Mouse (Mus musculus) liver, embryonic 14.5 days (tissue): ENCODE data around the gene Ddx24. TPM values are rescaled to one million over a fixed set of nuclear protein-coding genes. Genes with fewer than 3 reads are reported as not detected.

Source experiments
- ATAC-seq: fragments of 200-750 bp; cut with Nextera tagmentation; 2 replicates; pipeline ENCODE4 v1.8.0; 2017; ENCODE audit warnings: moderate number of reproducible peaks, mild to moderate bottlenecking, moderate library complexity; ENCODE audit not compliant: insufficient read depth
- DNase-seq, 3 experiments: peaks; one replicate each; pipeline ENCODE4 v3.0.0-alpha.2; 2012 to 2013; ENCODE audit warnings: low read depth in 3 of 3, low spot score in 3 of 3
- H3K27ac ChIP-seq: fragments of 300-500 bp; sonication (generic); 2 replicates; pipeline ENCODE4 v1.5.1; 2014; ENCODE audit warnings: moderate library complexity, mild to moderate bottlenecking, control low read depth, inconsistent platforms
- H3K27me3 ChIP-seq: fragments of 300-500 bp; sonication (generic); 2 replicates; pipeline ENCODE4 v1.6.1; 2014; ENCODE audit warnings: mild to moderate bottlenecking, low read length, moderate library complexity; ENCODE audit not compliant: control insufficient read depth, insufficient read depth
- H3K36me3 ChIP-seq: fragments of 300-500 bp; sonication (generic); replicated peaks from 2 replicates; pipeline ENCODE4 v1.6.1; 2014; ENCODE audit warnings: low read depth; ENCODE audit not compliant: control insufficient read depth, insufficient read depth
- H3K4me1 ChIP-seq, 2 experiments: fragments of 200-500 bp in 1 of 2; fragments of 300-500 bp in 1 of 2; sonication (generic) in 1 of 2; replicated peaks; 2 replicates each; pipeline ENCODE4 v1.6.1; 2012 to 2014; ENCODE audit warnings: antibody characterized with exemption in 1 of 2, inconsistent platforms in 1 of 2, low read length in 1 of 2; ENCODE audit not compliant: control insufficient read depth in 2 of 2, insufficient read depth in 2 of 2
- H3K4me2 ChIP-seq: fragments of 300-500 bp; sonication (generic); 2 replicates; pipeline ENCODE4 v1.6.1; 2014; ENCODE audit warnings: low read depth, mild to moderate bottlenecking, control low read depth, moderate library complexity
- H3K4me3 ChIP-seq, 2 experiments: fragments of 200-500 bp in 1 of 2; fragments of 300-500 bp in 1 of 2; sonication (generic) in 1 of 2; 2 replicates each; pipeline ENCODE4 v1.5.1; 2012 to 2014; ENCODE audit warnings: low read depth in 2 of 2, low read length in 2 of 2, mild to moderate bottlenecking in 2 of 2, control low read depth in 1 of 2, inconsistent platforms in 1 of 2, moderate library complexity in 1 of 2; ENCODE audit not compliant: insufficient read depth in 1 of 2
- H3K9ac ChIP-seq: fragments of 300-500 bp; sonication (generic); replicated peaks from 2 replicates; pipeline ENCODE4 v1.6.1; 2014; ENCODE audit warnings: mild to moderate bottlenecking, control low read depth, moderate library complexity
- H3K9me3 ChIP-seq: fragments of 300-500 bp; sonication (generic); 2 replicates; pipeline ENCODE4 v1.6.1; 2016; ENCODE audit warnings: low read length, mixed read lengths; ENCODE audit not compliant: control insufficient read depth
- CTCF ChIP-seq: IDR thresholded peaks from 2 replicates; pipeline ENCODE4 v1.5.1; 2016; ENCODE audit warnings: antibody characterized with exemption, low read depth, control low read depth
- EP300 ChIP-seq: IDR thresholded peaks from 2 replicates; pipeline ENCODE4 v1.6.1; 2016; ENCODE audit warnings: antibody characterized with exemption, low read depth
- WGBS: fragments of 180-500 bp; shearing (Covaris S2); extraction: QIAGEN DNeasy Blood & Tissue Kit; methylation state at CpG from one replicate; pipeline ENCODE4 v1.1.7; 2014; ENCODE audit not compliant: insufficient replicate concordance; 5-methylcytosine and 5-hydroxymethylcytosine counted together
- polyA plus RNA-seq, 2 experiments: library from polyadenylated mRNA; depleted of rRNA in 1 of 2; stranded (reverse) in 1 of 2; unstranded in 1 of 2; fragments of >200 nt; fragmentation: Nextera tagmentation in 1 of 2; extraction: Ambion mirVana in 1 of 2; gene quantifications; 2 replicates each; pipeline versions ENCODE4 v1.2.1 to v1.2.3; 2012 to 2014

The Ddx24 gene
- polyA plus RNA-seq, 2 experiments, result 25.0 to 38.3 TPM

DNA sequence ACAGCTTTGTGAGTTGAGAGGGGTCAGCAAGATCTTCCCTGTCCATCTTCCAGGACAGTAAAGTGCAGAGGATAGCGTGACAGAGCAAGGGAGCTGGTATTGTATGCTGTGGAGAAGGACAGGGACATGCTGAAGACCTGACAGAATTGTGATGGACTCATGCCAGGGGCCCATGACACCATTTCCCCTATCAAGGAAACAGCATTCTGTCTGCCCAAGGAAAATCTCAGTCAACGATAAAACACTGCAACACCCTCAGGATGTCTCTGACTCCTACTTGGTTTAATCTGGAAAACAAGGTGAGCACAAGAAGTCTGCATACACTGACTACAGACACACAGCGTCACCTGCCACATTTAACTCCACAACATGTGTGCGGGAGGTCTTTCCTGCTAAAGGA, 17.9 kb downstream of the Ddx24 start, which contains the start of gene 9330161L09Rik:
Gene 9330161L09Rik, minus strand, starts transcription at position 101 of the 400 bp plus-strand sequence.
- Histone ChIP-seq H3K9me3 (no peaks in the 10 kb centered on the region), H3K27ac (no peak within 1 kb of the TSS), H3K9ac (no peak within 1 kb of the TSS), H3K4me1 (no peaks in the 10 kb centered on the region), H3K27me3 (no peaks in the 10 kb centered on the region), H3K36me3 (peaks cover 83% of the 10 kb centered on the region), H3K4me2 (no peak within 1 kb of the TSS), H3K4me3 (no peak within 1 kb of the TSS)
- DNase-seq (no peak), ATAC-seq (no peak)
- TF ChIP-seq CTCF (no peak), EP300 (no peak)
- 89% methylated on average over 4 of the region's 4 CpGs for WGBS

- H3K4me3 ChIP-seq, result no peak overlapping the region
- no peaks in the 10 kb centered on the region for H3K27me3 ChIP-seq
- ATAC-seq (no peak), DNase-seq (no peak)
- H3K36me3 ChIP-seq, result peaks cover 87% of the 10 kb centered on the region
- H3K4me2 ChIP-seq, result no peak overlapping the region
- H3K4me1 ChIP-seq, result no peaks in the 10 kb centered on the region
- TF ChIP-seq EP300 (no peak), CTCF (no peak)
- no peaks in the 10 kb centered on the region for H3K9me3 ChIP-seq
- H3K27ac ChIP-seq, result no peak overlapping the region
- no peak overlapping the region for H3K9ac ChIP-seq
- 86% methylated on average over 18 of the region's 18 CpGs for WGBS
Observed at GRCm38 (mm10) chr12:103404131-103404530, 21.5 kb downstream of the Ddx24 start.

DNA sequence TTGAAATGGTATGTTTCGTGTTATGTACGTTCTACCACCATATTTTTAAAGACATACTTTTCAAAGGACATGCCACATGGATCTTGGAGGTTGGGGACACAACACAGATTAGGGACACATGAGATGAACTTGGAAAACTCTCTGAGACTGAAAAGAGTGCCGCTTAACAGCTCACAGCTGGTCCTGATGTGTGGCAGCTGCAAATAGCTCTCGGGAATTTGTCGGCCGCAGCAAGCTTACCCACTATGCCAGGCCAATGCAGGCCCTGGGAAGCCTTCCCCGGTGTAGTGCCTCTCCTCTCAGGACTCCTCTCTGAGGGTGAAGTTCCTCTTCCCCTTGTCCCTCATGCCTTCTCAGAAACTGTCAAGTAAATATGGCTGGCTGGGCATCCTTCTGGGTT, 28.9 kb downstream of the Ddx24 start:
- H3K9me3 ChIP-seq, result no peaks in the 10 kb centered on the region
- WGBS, result 81% methylated on average over 7 of the region's 7 CpGs
- H3K27me3 ChIP-seq, result no peaks in the 10 kb centered on the region
- TF ChIP-seq CTCF (no peak), EP300 (no peak)
- H3K4me1 ChIP-seq, result peaks cover 29 to 34% of the 10 kb centered on the region in 2 experiments
- ATAC-seq (no peak), DNase-seq (no peak)
- no peak overlapping the region for H3K9ac ChIP-seq
- no peak overlapping the region for H3K4me3 ChIP-seq
- peaks cover 24% of the 10 kb centered on the region for H3K36me3 ChIP-seq
- H3K4me2 ChIP-seq, result no peak overlapping the region
- H3K27ac ChIP-seq, result no peak overlapping the region

- no peak for ATAC-seq
- Histone ChIP-seq H3K4me2 (no peak overlapping the region), H3K9me3 (no peaks in the 10 kb centered on the region), H3K4me1 (peaks cover 32 to 43% of the 10 kb centered on the region in 2 experiments), H3K4me3 (no peak overlapping the region), H3K36me3 (peaks cover 16% of the 10 kb centered on the region), H3K27ac (peak overlapping the region; percentile 5), H3K9ac (no peak overlapping the region), H3K27me3 (no peaks in the 10 kb centered on the region)
- WGBS, result 78% methylated on average over 12 of the region's 12 CpGs
- TF ChIP-seq CTCF, result no peak
- TF ChIP-seq EP300, result no peak
- DNase-seq, result no peak
Observed at GRCm38 (mm10) chr12:103395486-103396275, 29.9 kb downstream of the Ddx24 start.

GRCm38 (mm10) chr12:103393528-103393927, 32.1 kb downstream of the Ddx24 start:
- Histone ChIP-seq H3K4me2 (peak overlapping the region; percentile 80), H3K27me3 (no peaks in the 10 kb centered on the region), H3K9ac (peak overlapping the region; percentile 68), H3K4me1 (peaks cover 36 to 58% of the 10 kb centered on the region in 2 experiments), H3K36me3 (peaks cover 11% of the 10 kb centered on the region), H3K4me3 (peak overlapping the region; percentile 5 to 42), H3K27ac (peak overlapping the region; percentile 96), H3K9me3 (no peaks in the 10 kb centered on the region)
- WGBS, result 8% methylated on average over 6 of the region's 6 CpGs
- TF ChIP-seq EP300, result peak; percentile 98
- no peak for TF ChIP-seq CTCF
- DNase-seq, result peak; percentile 93 to 95 (median 94)
- ATAC-seq, result peak; percentile 89
